Mouse (Mus musculus): Measurements from ENCODE around the gene Olig1. TPM values are rescaled to one million over a fixed set of nuclear protein-coding genes. Genes with fewer than 3 reads are reported as not detected.
A peak's percentile ranks its signal among the peaks of the same experiment; 100 is the strongest.

Gene Olig1
- polyA plus RNA-seq, 1 experiment from 2014 or later = 2.4 TPM

GRCm38 (mm10) chr16:91299412-91299811 lies 29.8 kb downstream of the Olig1 start:
- Histone ChIP-seq H3K4me1 (peaks cover 38% of the 10 kb centered on the region), H3K27me3 (peaks cover 99% of the 10 kb centered on the region), H3K9ac (replicated peaks) (no peak overlapping the region), H3K4me3 (no peak overlapping the region), H3K4me2 (replicated peaks) (no peak overlapping the region), H3K27ac (replicated peaks) (no peak overlapping the region), H3K36me3 (no peaks in the 10 kb centered on the region), H3K9me3 (no peaks in the 10 kb centered on the region)
- ATAC-seq (ENCODE audit: low FRiP score, low read depth) = no peak
- WGBS = 92% methylated on average over 7 of the region's 7 CpGs

GRCm38 (mm10) chr16:91300641-91301441 lies 31.3 kb downstream of the Olig1 start:
- no peaks in the 10 kb centered on the region for H3K9me3 ChIP-seq
- H3K4me3 ChIP-seq = peak overlapping the region; percentile 7; the same call in 1 of the 2 replicates
- H3K27me3 ChIP-seq = peaks cover 100% of the 10 kb centered on the region
- peak overlapping the region; percentile 43 for H3K4me2 ChIP-seq (replicated peaks)
- H3K4me1 ChIP-seq = peaks cover 50% of the 10 kb centered on the region
- no peaks in the 10 kb centered on the region for H3K36me3 ChIP-seq
- WGBS = 13% methylated on average over 16 of the region's 16 CpGs
- 0 out of 2 replicates have a peak, but pooled peaks have one; percentile 5 for ATAC-seq (ENCODE audit: low FRiP score, low read depth)
- H3K27ac ChIP-seq (replicated peaks) = 0 out of 2 replicates have a peak overlapping the region, but pooled peaks have one; percentile 0
- H3K9ac ChIP-seq (replicated peaks) = no peak overlapping the region

GRCm38 (mm10) chr16:91301454-91301853 lies 31.9 kb downstream of the Olig1 start:
- Histone ChIP-seq H3K27ac (replicated peaks) (no peak overlapping the region), H3K4me2 (replicated peaks) (peak overlapping the region; percentile 43)
- no peak for ATAC-seq (ENCODE audit: low FRiP score, low read depth)

GRCm38 (mm10) chr16:91303776-91304709 lies 34.5 kb downstream of the Olig1 start:
- Histone ChIP-seq H3K27ac (replicated peaks) (0 out of 2 replicates have a peak overlapping the region, but pooled peaks have one; percentile 22), H3K4me2 (replicated peaks) (no peak overlapping the region), H3K27me3 (peaks cover 94% of the 10 kb centered on the region), H3K36me3 (no peaks in the 10 kb centered on the region), H3K4me1 (peaks cover 54% of the 10 kb centered on the region), H3K9me3 (no peaks in the 10 kb centered on the region), H3K9ac (replicated peaks) (no peak overlapping the region), H3K4me3 (no peak overlapping the region)
- WGBS = 37% methylated on average over 26 of the region's 26 CpGs
- peak; percentile 24; the same call in 1 of the 2 replicates for ATAC-seq (ENCODE audit: low FRiP score, low read depth)

More at GRCm38 (mm10) chr16:91301454-91301853, 31.9 kb downstream of the Olig1 start:
- H3K9ac ChIP-seq (replicated peaks) = no peak overlapping the region
- H3K4me3 ChIP-seq = peak overlapping the region; percentile 7
- no peaks in the 10 kb centered on the region for H3K36me3 ChIP-seq
- no peaks in the 10 kb centered on the region for H3K9me3 ChIP-seq
- H3K27me3 ChIP-seq = peaks cover 98% of the 10 kb centered on the region
- WGBS = 10% methylated on average over 18 of the region's 18 CpGs
- H3K4me1 ChIP-seq = peaks cover 54% of the 10 kb centered on the region

DNA sequence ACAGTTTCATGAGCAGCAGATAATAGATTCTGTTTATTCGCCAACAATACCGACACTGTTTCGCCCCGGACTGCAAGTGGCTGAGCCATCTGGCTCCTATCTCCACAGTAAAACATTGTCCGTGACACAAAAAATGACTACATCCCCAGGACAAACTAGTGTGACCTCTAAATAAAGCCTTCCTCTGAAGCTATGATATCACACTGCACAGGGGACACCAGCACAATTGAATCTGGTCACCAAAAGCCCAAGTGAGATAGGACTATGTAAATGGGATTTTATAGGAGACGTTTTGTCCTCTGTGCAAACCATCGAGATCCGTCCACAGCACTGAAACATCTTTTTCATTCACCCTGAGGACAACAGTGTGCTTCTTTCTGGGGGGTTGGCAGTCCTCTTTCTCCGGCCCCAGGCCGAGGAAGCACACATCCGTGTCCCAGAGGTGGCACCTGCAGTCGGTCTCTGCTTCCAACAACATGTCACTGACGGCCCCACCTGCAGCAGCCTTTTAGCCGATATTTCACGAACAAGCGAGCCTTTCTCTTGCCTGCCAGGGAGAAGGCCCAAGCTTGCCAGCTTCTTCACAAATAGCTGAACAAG lies 36.0 kb downstream of the Olig1 start:
- Histone ChIP-seq H3K36me3 (no peaks in the 10 kb centered on the region), H3K4me2 (replicated peaks) (peak overlapping the region; percentile 19; the same call in 1 of the 2 replicates), H3K4me3 (no peak overlapping the region), H3K4me1 (peaks cover 58% of the 10 kb centered on the region), H3K9ac (replicated peaks) (no peak overlapping the region), H3K9me3 (no peaks in the 10 kb centered on the region), H3K27ac (replicated peaks) (peak overlapping the region; percentile 61), H3K27me3 (peaks cover 93% of the 10 kb centered on the region)
- 0 out of 2 replicates have a peak, but pooled peaks have one; percentile 42 for ATAC-seq (ENCODE audit: low FRiP score, low read depth)
- 51% methylated on average over 16 of the region's 16 CpGs for WGBS

GRCm38 (mm10) chr16:91309872-91310271 lies 40.3 kb downstream of the Olig1 start:
- Histone ChIP-seq H3K27me3 (peaks cover 74% of the 10 kb centered on the region), H3K36me3 (no peaks in the 10 kb centered on the region), H3K4me1 (peaks cover 45% of the 10 kb centered on the region), H3K27ac (replicated peaks) (no peak overlapping the region), H3K9me3 (no peaks in the 10 kb centered on the region), H3K4me3 (no peak overlapping the region), H3K4me2 (replicated peaks) (no peak overlapping the region), H3K9ac (replicated peaks) (no peak overlapping the region)
- no peak for ATAC-seq (ENCODE audit: low FRiP score, low read depth)
- 33% methylated on average over 3 of the region's 3 CpGs for WGBS

- H3K27ac ChIP-seq (replicated peaks) = no peak overlapping the region
- H3K4me2 ChIP-seq (replicated peaks) = no peak overlapping the region
- no peak overlapping the region for H3K4me3 ChIP-seq
- no peak overlapping the region for H3K9ac ChIP-seq (replicated peaks)
- no peaks in the 10 kb centered on the region for H3K9me3 ChIP-seq
- ATAC-seq (ENCODE audit: low FRiP score, low read depth) = no peak
- peaks cover 75% of the 10 kb centered on the region for H3K27me3 ChIP-seq
- H3K4me1 ChIP-seq = peaks cover 32% of the 10 kb centered on the region
- no peaks in the 10 kb centered on the region for H3K36me3 ChIP-seq
- 47% methylated on average over 6 of the region's 7 CpGs for WGBS
Measured at GRCm38 (mm10) chr16:91312921-91313320, 43.3 kb downstream of the Olig1 start.

GRCm38 (mm10) chr16:91314114-91314775 lies 44.7 kb downstream of the Olig1 start:
- no peak overlapping the region for H3K9ac ChIP-seq (replicated peaks)
- H3K9me3 ChIP-seq = no peaks in the 10 kb centered on the region
- H3K27ac ChIP-seq (replicated peaks) = no peak overlapping the region
- H3K4me1 ChIP-seq = peaks cover 32% of the 10 kb centered on the region
- WGBS = 6% methylated on average over 19 of the region's 19 CpGs
- no peaks in the 10 kb centered on the region for H3K36me3 ChIP-seq
- ATAC-seq (ENCODE audit: low FRiP score, low read depth) = peak; percentile 48
- H3K27me3 ChIP-seq = peaks cover 71% of the 10 kb centered on the region
- no peak overlapping the region for H3K4me2 ChIP-seq (replicated peaks)
- H3K4me3 ChIP-seq = no peak overlapping the region

GRCm38 (mm10) chr16:91320191-91320590 lies 50.6 kb downstream of the Olig1 start:
- H3K9ac ChIP-seq (replicated peaks) = no peak overlapping the region
- H3K27ac ChIP-seq (replicated peaks) = 0 out of 2 replicates have a peak overlapping the region, but pooled peaks have one; percentile 15
- H3K27me3 ChIP-seq = peaks cover 41% of the 10 kb centered on the region
- ATAC-seq (ENCODE audit: low FRiP score, low read depth) = no peak
- 0 out of 2 replicates have a peak overlapping the region, but pooled peaks have one; percentile 7 for H3K4me2 ChIP-seq (replicated peaks)
- 66% methylated on average over 10 of the region's 10 CpGs for WGBS
- H3K4me3 ChIP-seq = no peak overlapping the region
- peaks cover 13% of the 10 kb centered on the region for H3K4me1 ChIP-seq
- no peaks in the 10 kb centered on the region for H3K36me3 ChIP-seq
- H3K9me3 ChIP-seq = no peaks in the 10 kb centered on the region

GRCm38 (mm10) chr16:91320608-91321007 lies 51.0 kb downstream of the Olig1 start:
- H3K36me3 ChIP-seq = no peaks in the 10 kb centered on the region
- H3K27ac ChIP-seq (replicated peaks) = 0 out of 2 replicates have a peak overlapping the region, but pooled peaks have one; percentile 15
- ATAC-seq (ENCODE audit: low FRiP score, low read depth) = peak; percentile 27; the same call in 1 of the 2 replicates
- no peaks in the 10 kb centered on the region for H3K9me3 ChIP-seq
- 68% methylated on average over 15 of the region's 15 CpGs for WGBS
- no peak overlapping the region for H3K9ac ChIP-seq (replicated peaks)
- H3K27me3 ChIP-seq = peaks cover 36% of the 10 kb centered on the region
- H3K4me3 ChIP-seq = no peak overlapping the region
- H3K4me1 ChIP-seq = peaks cover 13% of the 10 kb centered on the region
- H3K4me2 ChIP-seq (replicated peaks) = 0 out of 2 replicates have a peak overlapping the region, but pooled peaks have one; percentile 7

Data from midbrain, embryonic 12.5 days (tissue).